Mouse (Mus musculus) ovary, postnatal 36 days (tissue): ENCODE results near the gene Ado.

Experiments
- DNase-seq: peaks from one replicate; pipeline ENCODE4 v3.0.0; 2022; ENCODE audit warnings: low spot score, mixed read lengths

Gene Ado

DNA sequence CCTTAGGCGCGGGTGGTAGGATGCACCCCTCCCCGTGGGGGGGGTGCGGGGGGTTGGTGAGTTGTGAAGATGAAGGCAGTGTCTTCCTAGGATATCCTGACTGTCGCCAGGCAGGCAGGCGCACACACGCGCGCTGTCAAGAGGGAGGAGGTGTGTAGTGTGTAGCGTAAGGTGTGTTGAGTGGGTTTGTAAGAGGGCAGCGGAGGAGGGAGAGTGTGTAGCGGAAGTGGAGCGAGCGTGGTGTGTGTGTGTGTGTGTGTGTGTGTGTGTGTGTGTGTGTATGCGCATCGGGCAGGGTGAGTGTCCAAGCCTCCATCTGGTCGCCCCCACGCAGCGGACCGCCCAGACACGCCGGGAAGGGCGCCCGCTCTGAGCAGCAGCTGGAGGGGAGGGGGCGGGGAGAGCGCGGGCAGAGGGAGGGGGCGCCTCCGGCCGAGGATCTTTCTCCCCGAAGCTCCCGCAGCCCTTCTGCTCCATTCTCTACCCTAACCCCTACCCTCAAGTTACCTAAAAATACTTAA is 12.1 kb downstream of the Ado start:
- DNase-seq = peak; percentile 36

- peak; percentile 80 for DNase-seq
These were observed 12.8 kb downstream of the Ado start for GRCm38 (mm10) chr10:67535972-67536371.

DNA sequence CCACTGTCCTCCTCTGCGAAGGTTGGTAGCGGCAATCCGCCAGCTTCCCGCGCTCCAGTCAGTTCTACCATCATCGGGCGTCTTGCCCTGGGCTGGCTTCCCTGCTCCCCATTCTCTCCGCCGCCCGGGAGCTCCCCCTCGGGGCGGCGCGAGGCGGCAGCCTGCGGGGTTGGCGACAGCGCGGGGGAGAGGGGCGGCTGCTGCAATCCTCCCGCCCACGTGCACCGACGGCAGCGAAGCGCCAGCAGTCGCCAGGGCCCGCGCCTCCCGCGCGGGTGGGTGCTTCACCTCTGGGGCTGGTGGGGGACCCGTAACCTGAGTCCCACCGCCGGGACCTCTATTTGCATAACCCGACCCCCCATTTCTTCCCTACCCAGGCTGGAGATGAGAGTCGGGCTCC is 13.5 kb downstream of the Ado start, which contains the start of gene Egr2:
TSS of gene Egr2 (plus strand) at position 220 of the 400 bp plus-strand sequence.
- DNase-seq = peak; percentile 41

- DNase-seq = no peak
These were observed 19.0 kb downstream of the Ado start for GRCm38 (mm10) chr10:67529769-67530168.

DNA sequence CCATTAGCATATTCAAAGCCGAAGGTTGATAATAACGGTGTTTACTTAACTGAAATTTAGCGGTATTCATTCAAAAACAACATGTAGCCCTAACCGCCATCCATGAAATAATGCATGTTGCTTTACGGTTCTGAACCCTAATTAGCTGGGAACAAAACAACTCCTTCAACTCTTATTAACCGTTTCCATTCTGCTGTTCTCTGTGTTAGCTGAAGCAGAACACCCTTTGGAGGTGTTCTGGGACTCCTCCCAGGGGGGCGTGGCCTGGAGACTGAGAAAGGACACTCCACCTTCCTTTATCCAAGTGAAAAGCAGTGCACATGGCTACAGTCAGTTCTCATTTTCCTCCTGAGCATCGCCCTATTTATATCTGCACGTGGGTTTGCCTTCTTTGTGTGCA is 22.3 kb downstream of the Ado start:
- no peak for DNase-seq

- no peak for DNase-seq
These were observed 24.1 kb downstream of the Ado start for GRCm38 (mm10) chr10:67524694-67525093.

DNA sequence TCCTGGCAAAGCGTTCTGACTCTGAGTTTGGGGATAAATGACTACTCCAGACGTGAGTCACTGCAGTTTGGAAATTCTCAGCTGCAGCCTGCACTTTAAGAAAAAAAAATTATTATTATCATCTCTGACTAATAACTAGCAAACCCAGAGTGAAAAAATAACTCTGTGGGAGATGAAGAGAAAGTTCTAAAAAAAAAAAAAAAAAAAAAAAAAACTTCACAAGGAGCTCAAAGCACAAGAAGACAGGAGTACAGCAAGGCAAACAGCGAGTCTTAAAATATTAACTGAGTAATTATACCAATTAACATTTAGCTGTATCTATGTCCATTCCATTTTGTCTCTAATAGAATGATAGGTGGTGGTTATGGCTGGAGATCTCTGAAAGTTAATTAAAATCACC is 24.6 kb downstream of the Ado start:
- DNase-seq = no peak

DNA sequence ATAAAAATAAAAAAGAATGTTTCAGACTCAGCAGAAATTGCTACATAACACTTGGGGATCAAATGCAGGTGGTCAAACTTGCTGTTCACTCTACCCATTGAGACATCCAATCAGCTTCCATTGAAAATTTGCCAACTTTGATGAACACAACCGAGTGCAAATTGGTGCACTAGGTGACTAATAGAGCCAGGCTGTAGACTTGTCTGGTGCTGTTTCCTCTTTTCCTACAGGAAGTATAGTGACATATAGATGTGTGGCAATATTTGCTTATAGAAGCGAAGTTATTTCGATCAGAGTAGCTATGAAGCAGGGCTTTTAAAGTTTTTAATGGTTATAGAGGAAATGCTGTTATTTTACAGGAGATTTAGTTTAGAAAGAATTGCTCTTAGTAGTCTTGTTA is 30.0 kb downstream of the Ado start:
- DNase-seq = no peak

DNA sequence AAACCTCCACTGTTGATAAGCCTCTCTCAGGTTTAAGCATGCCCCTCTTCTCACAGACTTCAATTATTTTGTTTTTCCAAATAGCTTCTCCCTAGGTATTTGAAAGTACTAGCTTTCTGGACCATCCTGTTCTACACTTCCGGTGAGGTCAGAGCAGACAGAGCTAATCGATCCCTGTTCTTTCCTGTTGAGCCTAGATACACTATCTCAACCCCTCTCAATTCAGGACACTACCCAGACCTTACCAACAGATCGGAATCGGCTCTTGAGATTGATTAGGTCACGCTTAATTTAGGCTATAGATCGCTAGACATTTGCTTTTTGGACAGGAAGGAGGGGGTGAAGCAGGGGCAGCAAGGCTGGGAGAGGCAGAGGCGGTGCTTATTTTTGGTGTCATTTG is 35.9 kb downstream of the Ado start:
- DNase-seq = no peak

GRCm38 (mm10) chr10:67512211-67512610 is 36.5 kb downstream of the Ado start:
- DNase-seq = no peak

GRCm38 (mm10) chr10:67505248-67505647 is 43.5 kb downstream of the Ado start:
- DNase-seq = no peak

GRCm38 (mm10) chr10:67504046-67504445 is 44.7 kb downstream of the Ado start:
- DNase-seq = no peak

DNA sequence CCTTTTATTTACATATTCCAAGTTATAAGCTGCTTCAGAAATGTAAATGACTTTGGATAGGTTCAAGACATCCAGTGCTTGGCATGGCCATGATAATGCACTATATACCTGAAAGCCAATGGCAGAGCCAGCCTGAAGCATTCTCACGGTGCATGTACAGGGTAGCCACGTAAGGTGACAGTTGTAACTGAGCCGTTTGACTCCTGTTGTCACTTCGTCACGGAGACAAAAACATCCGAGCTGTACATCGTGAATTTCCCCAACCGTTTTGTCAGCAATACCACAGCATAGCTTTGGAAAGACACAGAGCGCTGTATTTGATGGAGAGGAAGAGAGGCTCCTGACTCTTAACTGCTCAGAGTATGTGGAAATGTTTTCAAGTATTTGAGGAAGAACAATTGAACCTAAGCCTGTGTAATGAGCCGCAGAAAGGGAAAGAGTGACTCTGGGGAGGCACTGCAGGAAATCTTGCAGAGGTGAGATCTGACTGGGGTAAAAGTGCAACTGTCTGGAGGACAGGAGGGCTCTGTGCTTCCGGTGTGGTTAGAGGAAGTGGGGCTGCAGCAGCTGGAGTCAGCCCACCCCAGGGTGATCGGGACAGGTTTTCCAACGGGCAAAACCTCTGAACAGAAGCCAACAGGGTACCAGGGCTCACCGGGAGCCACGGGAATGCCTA is 45.3 kb downstream of the Ado start:
- no peak for DNase-seq

- DNase-seq = no peak
These were observed 50.8 kb downstream of the Ado start for GRCm38 (mm10) chr10:67497951-67498350.

GRCm38 (mm10) chr10:67497144-67497892 is 51.4 kb downstream of the Ado start:
- DNase-seq = no peak
